11 mouse cellular contexts compared by ENCODE assay signal in the genomic region with DNA sequence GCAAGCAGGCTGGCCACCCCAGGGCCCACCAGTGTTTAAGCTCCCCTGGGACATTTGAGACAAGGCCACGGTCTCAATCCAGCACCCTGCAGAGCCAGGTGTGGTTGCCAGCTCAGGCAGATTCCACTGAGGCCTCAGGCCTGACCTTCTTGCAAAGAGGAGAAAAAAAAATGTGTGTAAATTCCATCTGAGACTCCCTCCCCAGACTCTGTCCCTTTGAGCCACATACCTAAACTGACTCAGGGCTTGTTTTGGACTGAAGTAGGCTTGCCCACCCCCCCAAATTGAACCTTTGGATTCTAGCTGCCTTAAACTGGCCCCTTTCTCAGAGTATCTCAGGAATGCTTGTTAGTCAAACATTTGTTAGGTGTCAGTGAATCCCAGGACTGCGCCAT. TPM values are rescaled to one million over a fixed set of nuclear protein-coding genes. Genes with fewer than 3 reads are reported as not detected.
A peak's percentile ranks its signal among the peaks of the same experiment; 100 is the strongest.
DNase-seq lines count a peak whose midpoint lies in the region; ATAC-seq lines count a peak whose summit lies in the region.
"Had no signal": no experiment of that assay in that cellular context is flagged by ENCODE, and none has a peak within 500 bp of the region (broad histone marks: within the 10 kb centered on the region; RNA-seq: fewer than 3 reads in every experiment).

No protein-coding gene starts in this region.

- peak overlapping the region; percentile 74 for H3K27ac ChIP-seq in heart, embryonic 10.5 days
- peak overlapping the region; percentile 53 for H3K27ac ChIP-seq in midbrain, embryonic 10.5 days (replicated peaks)
- H3K27ac ChIP-seq in midbrain, embryonic 16.5 days (ENCODE audit: low read length) = no peak overlapping the region
- H3K27ac ChIP-seq: liver, embryonic 15.5 days had no signal

- H3K4me1 ChIP-seq in heart, embryonic 10.5 days = peaks cover 54% of the 10 kb centered on the region
- peaks cover 65% of the 10 kb centered on the region for H3K4me1 ChIP-seq in midbrain, embryonic 10.5 days
- peaks cover 16% of the 10 kb centered on the region for H3K4me1 ChIP-seq in midbrain, embryonic 16.5 days (ENCODE audit: control insufficient read depth, insufficient read depth, low read length)

- H3K9me3 ChIP-seq in heart, embryonic 10.5 days = no peaks in the 10 kb centered on the region
- no peaks in the 10 kb centered on the region for H3K9me3 ChIP-seq in midbrain, embryonic 10.5 days (replicated peaks)
- H3K9me3 ChIP-seq in midbrain, embryonic 16.5 days (replicated peaks; ENCODE audit: control insufficient read depth, low read length, poor library complexity, severe bottlenecking) = no peaks in the 10 kb centered on the region
- H3K9me3 ChIP-seq: liver, embryonic 15.5 days had no signal

- WGBS in heart, embryonic 10.5 days = 42% methylated on average over 2 of the region's 2 CpGs
- WGBS in midbrain, embryonic 10.5 days = 42% methylated on average over 2 of the region's 2 CpGs
- 54% methylated on average over 2 of the region's 2 CpGs for WGBS in midbrain, embryonic 16.5 days

- ATAC-seq in midbrain, embryonic 16.5 days = no peak
- no peak for ATAC-seq in frontal cortex, adult (ENCODE audit: low TSS enrichment)
- ATAC-seq: CD4-positive, CD25-positive, alpha-beta regulatory T cell, adult 4 months had no signal

- 0 out of 2 replicates have a peak overlapping the region, but pooled peaks have one; percentile 17 for H3K4me3 ChIP-seq in heart, embryonic 10.5 days
- no peak overlapping the region for H3K4me3 ChIP-seq in midbrain, embryonic 10.5 days
- H3K4me3 ChIP-seq in midbrain, embryonic 16.5 days (ENCODE audit: low read depth, low read length) = no peak overlapping the region
- H3K4me3 ChIP-seq: liver, embryonic 15.5 days had no signal

- no peak overlapping the region for H3K9ac ChIP-seq in midbrain, embryonic 16.5 days (ENCODE audit: low read depth, low read length)
- H3K9ac ChIP-seq: liver, embryonic 15.5 days had no signal

- DNase-seq in heart, embryonic 10.5 days (ENCODE audit: low spot score) = peak; percentile 74
- no peak for DNase-seq in heart, adult 8-10 months (ENCODE audit: low spot score)
- DNase-seq in midbrain, embryonic 10.5 days (ENCODE audit: low spot score) = no peak
- DNase-seq in kidney, adult 9 months = peak; percentile 76
- DNase-seq in yolk sac, embryonic 10.5 days (ENCODE audit: low spot score) = peak; percentile 70
- DNase-seq in thymus, postnatal 4 days = no peak
- DNase-seq: heart, postnatal 14 days had no signal

- H3K27me3 ChIP-seq in heart, embryonic 10.5 days (ENCODE audit: insufficient read depth, poor library complexity, severe bottlenecking) = no peaks in the 10 kb centered on the region
- peaks cover 19% of the 10 kb centered on the region for H3K27me3 ChIP-seq in midbrain, embryonic 10.5 days (ENCODE audit: low read depth, poor library complexity, severe bottlenecking)
- H3K27me3 ChIP-seq in midbrain, embryonic 16.5 days (ENCODE audit: control insufficient read depth, insufficient read depth, low read depth, low read length) = no peaks in the 10 kb centered on the region

- no peak overlapping the region for H3K4me2 ChIP-seq in midbrain, embryonic 16.5 days (ENCODE audit: low read length)
- H3K4me2 ChIP-seq: liver, embryonic 15.5 days had no signal

- peaks cover 8% of the 10 kb centered on the region for H3K36me3 ChIP-seq in heart, embryonic 10.5 days
- H3K36me3 ChIP-seq in midbrain, embryonic 10.5 days = peaks cover 8% of the 10 kb centered on the region
- peaks cover 5% of the 10 kb centered on the region; the same call in 1 of the 2 replicates for H3K36me3 ChIP-seq in midbrain, embryonic 16.5 days (ENCODE audit: control insufficient read depth, insufficient read depth, low read length)

RNA-seq across cellular contexts. Expression of a gene that starts 1.0 kb away (rescaled TPM):
- 52.5 and 54.8 TPM in 2 replicates for polyA plus RNA-seq in heart, embryonic 10.5 days (2016; fragmentation: Nextera tagmentation; extraction: Ambion mirVana)
- 10 to 100 TPM; 56.7 to 80.1 (median 58.6) TPM for total RNA-seq in heart, adult 8-10 months (2022)
- 60.3 and 71.1 TPM in 2 replicates for polyA plus RNA-seq in midbrain, embryonic 10.5 days (2016; fragmentation: Nextera tagmentation; extraction: Ambion mirVana)
- polyA plus RNA-seq in midbrain, embryonic 16.5 days (2015; fragmentation: Nextera tagmentation; extraction: Ambion mirVana) = 58.4 and 62.9 TPM in 2 replicates
- polyA plus RNA-seq: CD4-positive, CD25-positive, alpha-beta regulatory T cell, adult 4 months had no signal

Comparison
In these comparisons a context has a peak if more than half of its experiments do, and no peak if none do; other contexts are left out.
1. DNase-seq: peak in heart, embryonic 10.5 days (single experiment), kidney, adult 9 months (single experiment) and yolk sac, embryonic 10.5 days (single experiment); none in heart, adult 8-10 months (single experiment), midbrain, embryonic 10.5 days (single experiment) and thymus, postnatal 4 days (single experiment).